Mouse (Mus musculus) midbrain, embryonic 13.5 days (tissue): ENCODE results near the gene Prss2. TPM values are rescaled to one million over a fixed set of nuclear protein-coding genes. Genes with fewer than 3 reads are reported as not detected.
"Not testable (repeated sequence)": the region's sequence is repeated elsewhere in the genome, so short reads cannot be mapped to it uniquely, and the experiment has no call there.

Experiments used
- ATAC-seq: fragments of 200-750 bp; cut with Nextera tagmentation; 2 replicates; pipeline ENCODE4 v1.8.0; 2017; ENCODE audit warnings: mild to moderate bottlenecking, moderate TSS enrichment, moderate library complexity
- H3K27ac ChIP-seq: fragments of 300-500 bp; sonication (generic); 2 replicates; pipeline ENCODE4 v1.5.1; 2015; ENCODE audit warnings: inconsistent platforms, mild to moderate bottlenecking, moderate library complexity
- H3K27me3 ChIP-seq: fragments of 300-500 bp; sonication (generic); 2 replicates; pipeline ENCODE4 v1.6.1; 2015; ENCODE audit warnings: mild to moderate bottlenecking, inconsistent platforms
- H3K36me3 ChIP-seq: fragments of 300-500 bp; sonication (generic); 2 replicates; pipeline ENCODE4 v1.6.1; 2015; ENCODE audit warnings: mild to moderate bottlenecking, inconsistent platforms
- H3K4me1 ChIP-seq: fragments of 300-500 bp; sonication (generic); replicated peaks from 2 replicates; pipeline ENCODE4 v1.6.1; 2015; ENCODE audit warnings: inconsistent platforms
- H3K4me2 ChIP-seq: fragments of 300-500 bp; sonication (generic); replicated peaks from 2 replicates; pipeline ENCODE4 v1.6.1; 2015; ENCODE audit warnings: moderate library complexity, mild to moderate bottlenecking, inconsistent platforms
- H3K4me3 ChIP-seq: fragments of 300-500 bp; sonication (generic); replicated peaks from 2 replicates; pipeline ENCODE4 v1.5.1; 2015; ENCODE audit warnings: mild to moderate bottlenecking, inconsistent platforms
- H3K9ac ChIP-seq: fragments of 300-500 bp; sonication (generic); replicated peaks from 2 replicates; pipeline ENCODE4 v1.6.1; 2015; ENCODE audit warnings: mild to moderate bottlenecking, inconsistent platforms
- H3K9me3 ChIP-seq: fragments of 300-500 bp; sonication (generic); 2 replicates; pipeline ENCODE4 v1.6.1; 2016; ENCODE audit warnings: mild to moderate bottlenecking, inconsistent platforms
- WGBS: fragments of 180-500 bp; shearing (Covaris S2); methylation state at CpG from one replicate; pipeline ENCODE4 v1.1.7; 2015; 5-methylcytosine and 5-hydroxymethylcytosine counted together
- polyA plus RNA-seq: library from polyadenylated mRNA; unstranded; fragments of >200 nt; fragmentation: Nextera tagmentation; extraction: Ambion mirVana; gene quantifications from 2 replicates; pipeline ENCODE4 v1.2.1, GENCODE M21; 2015

The Prss2 gene
- polyA plus RNA-seq, 1 experiment from 2014 or later = not detected

GRCm38 (mm10) chr6:41558271-41558670 is 36.7 kb downstream of the Prss2 start:
- H3K36me3 ChIP-seq = no peaks in the 10 kb centered on the region
- H3K4me3 ChIP-seq = no peak overlapping the region
- no peak for ATAC-seq
- no peaks in the 10 kb centered on the region for H3K9me3 ChIP-seq
- H3K27me3 ChIP-seq = no peaks in the 10 kb centered on the region
- no peak overlapping the region for H3K4me2 ChIP-seq
- H3K27ac ChIP-seq = no peak overlapping the region
- 62% methylated on average over 2 of the region's 2 CpGs for WGBS
- H3K9ac ChIP-seq = no peak overlapping the region
- no peaks in the 10 kb centered on the region; the same call in 1 of the 2 replicates for H3K4me1 ChIP-seq

GRCm38 (mm10) chr6:41559331-41559730 is 37.7 kb downstream of the Prss2 start:
- H3K4me1 ChIP-seq = no peaks in the 10 kb centered on the region; the same call in 1 of the 2 replicates
- no peak overlapping the region for H3K4me3 ChIP-seq
- no peak overlapping the region for H3K4me2 ChIP-seq
- no peaks in the 10 kb centered on the region for H3K27me3 ChIP-seq
- H3K9me3 ChIP-seq = no peaks in the 10 kb centered on the region
- H3K9ac ChIP-seq = no peak overlapping the region
- no peak for ATAC-seq
- WGBS = 69% methylated on average over 3 of the region's 3 CpGs
- H3K27ac ChIP-seq = no peak overlapping the region
- H3K36me3 ChIP-seq = no peaks in the 10 kb centered on the region

GRCm38 (mm10) chr6:41560273-41560672 is 38.7 kb downstream of the Prss2 start:
- H3K27me3 ChIP-seq = no peaks in the 10 kb centered on the region
- no peaks in the 10 kb centered on the region; the same call in 1 of the 2 replicates for H3K4me1 ChIP-seq
- H3K4me2 ChIP-seq = no peak overlapping the region
- H3K27ac ChIP-seq = no peak overlapping the region
- no peaks in the 10 kb centered on the region for H3K9me3 ChIP-seq
- H3K9ac ChIP-seq = no peak overlapping the region
- 82% methylated on average over 2 of the region's 2 CpGs for WGBS
- H3K4me3 ChIP-seq = no peak overlapping the region
- no peaks in the 10 kb centered on the region for H3K36me3 ChIP-seq
- no peak for ATAC-seq

- Histone ChIP-seq H3K9ac (no peak overlapping the region), H3K27me3 (no peaks in the 10 kb centered on the region), H3K4me2 (peak overlapping the region; percentile 39), H3K4me1 (no peaks in the 10 kb centered on the region), H3K27ac (no peak overlapping the region), H3K9me3 (no peaks in the 10 kb centered on the region), H3K4me3 (peak overlapping the region; percentile 29), H3K36me3 (no peaks in the 10 kb centered on the region)
- 91% methylated on average over 4 of the region's 4 CpGs for WGBS
- peak; percentile 21; the same call in 1 of the 2 replicates for ATAC-seq
These were observed 41.0 kb downstream of the Prss2 start for GRCm38 (mm10) chr6:41562598-41562997.

GRCm38 (mm10) chr6:41563104-41563951 is 41.7 kb downstream of the Prss2 start:
- H3K4me2 ChIP-seq, H3K27ac ChIP-seq, H3K4me1 ChIP-seq, H3K36me3 ChIP-seq, H3K9me3 ChIP-seq, H3K27me3 ChIP-seq, H3K9ac ChIP-seq: not testable (repeated sequence)
- ATAC-seq = peak; percentile 80
- WGBS = 55% methylated on average over 6 of the region's 23 CpGs
- H3K4me3 ChIP-seq = peak overlapping the region; percentile 29

GRCm38 (mm10) chr6:41565261-41565660 is 43.7 kb downstream of the Prss2 start:
- no peak for ATAC-seq
- Histone ChIP-seq H3K9me3 (no peaks in the 10 kb centered on the region), H3K4me1 (no peaks in the 10 kb centered on the region), H3K36me3 (no peaks in the 10 kb centered on the region), H3K27ac (no peak overlapping the region), H3K4me3 (no peak overlapping the region), H3K9ac (no peak overlapping the region), H3K4me2 (no peak overlapping the region), H3K27me3 (no peaks in the 10 kb centered on the region)
- WGBS = 59% methylated on average over 1 of the region's 1 CpGs

GRCm38 (mm10) chr6:41566965-41567364 is 45.4 kb downstream of the Prss2 start:
- Histone ChIP-seq H3K27ac (no peak overlapping the region), H3K9ac (no peak overlapping the region), H3K36me3 (no peaks in the 10 kb centered on the region), H3K4me2 (no peak overlapping the region), H3K9me3 (no peaks in the 10 kb centered on the region), H3K27me3 (no peaks in the 10 kb centered on the region), H3K4me1 (no peaks in the 10 kb centered on the region), H3K4me3 (no peak overlapping the region)
- no peak for ATAC-seq
- 88% methylated on average over 4 of the region's 4 CpGs for WGBS

GRCm38 (mm10) chr6:41569078-41569477 is 47.5 kb downstream of the Prss2 start:
- WGBS = 80% methylated on average over 3 of the region's 3 CpGs
- H3K4me2 ChIP-seq = no peak overlapping the region
- ATAC-seq = no peak
- no peaks in the 10 kb centered on the region for H3K36me3 ChIP-seq
- H3K27me3 ChIP-seq = no peaks in the 10 kb centered on the region
- no peak overlapping the region for H3K9ac ChIP-seq
- H3K9me3 ChIP-seq = no peaks in the 10 kb centered on the region
- no peaks in the 10 kb centered on the region for H3K4me1 ChIP-seq
- H3K4me3 ChIP-seq = no peak overlapping the region
- H3K27ac ChIP-seq = no peak overlapping the region

Other genes starting within 250 kb of the Prss2 start
- not detected in 2 replicates for gene Try4, start 219.5 kb upstream of the Prss2 start, polyA plus RNA-seq
- not detected in 2 replicates for gene Try5, start 204.9 kb upstream of the Prss2 start, polyA plus RNA-seq
- not detected in 2 replicates for gene Try10, start 167.7 kb upstream of the Prss2 start, polyA plus RNA-seq
- gene Prss3, start 144.1 kb upstream of the Prss2 start, polyA plus RNA-seq = not detected in 2 replicates
- gene Gm5771, start 129.4 kb upstream of the Prss2 start, polyA plus RNA-seq = not detected in 2 replicates
- gene Gm10334, start 75.6 kb upstream of the Prss2 start, polyA plus RNA-seq = not detected in 2 replicates
- not detected in 2 replicates for gene Prss1, start 62.9 kb upstream of the Prss2 start, polyA plus RNA-seq
- gene Ephb6, start 83.7 kb downstream of the Prss2 start, polyA plus RNA-seq = 26.6 and 31.2 TPM in 2 replicates
- gene Trpv6, start 114.6 kb downstream of the Prss2 start, polyA plus RNA-seq = 0.67 and 0.90 TPM in 2 replicates
- gene Trpv5, start 159.0 kb downstream of the Prss2 start, polyA plus RNA-seq = not detected in 2 replicates
- gene Llcfc1, start 162.6 kb downstream of the Prss2 start, polyA plus RNA-seq = not detected in 2 replicates
- gene Kel, start 182.6 kb downstream of the Prss2 start, polyA plus RNA-seq = 0.78 and 1.2 TPM in 2 replicates